Mouse (Mus musculus) bone marrow macrophage, adult 2 months (primary cell): ENCODE data around the gene Nipal1.

ENCODE experiments used
- CTCF ChIP-seq: IDR thresholded peaks from 2 replicates; pipeline ENCODE4 v1.5.1; 2012; ENCODE audit warnings: low read depth, mild to moderate bottlenecking, low read length, moderate library complexity
- POLR2A ChIP-seq: IDR thresholded peaks from 2 replicates; pipeline ENCODE4 v1.6.1; 2012; ENCODE audit warnings: mild to moderate bottlenecking, low read depth, low read length, borderline replicate concordance

DNA sequence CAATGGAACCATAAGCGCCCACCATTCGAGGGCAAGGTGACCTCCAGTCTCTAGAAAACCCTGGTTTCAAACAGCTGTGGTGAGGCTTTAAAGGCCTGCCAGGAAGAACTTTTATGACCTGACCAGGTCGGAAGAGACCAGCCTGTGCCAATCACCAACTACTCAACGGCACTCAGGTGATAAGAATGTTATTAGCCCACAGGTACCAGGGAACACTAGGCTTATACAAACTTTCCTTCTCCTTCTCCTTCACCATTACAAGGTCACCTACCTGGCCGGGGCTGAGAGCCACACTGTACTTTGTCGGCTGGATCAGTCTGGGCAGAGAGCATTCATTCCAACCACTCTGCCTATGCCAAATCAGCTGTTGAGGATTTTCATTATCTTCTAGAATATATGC is 33.9 kb downstream of the Nipal1 start:
- TF ChIP-seq POLR2A (no peak), CTCF (no peak)
